Mouse (Mus musculus): ENCODE data around the gene C1qtnf6. TPM values are rescaled to one million over a fixed set of nuclear protein-coding genes. Genes with fewer than 3 reads are reported as not detected.

The C1qtnf6 gene
- polyA plus RNA-seq, 1 experiment = 3.3 TPM

- Histone ChIP-seq H3K27ac (replicated peaks; ENCODE audit: low read depth, low read length) (no peak overlapping the region), H3K4me3 (ENCODE audit: insufficient read depth, low read depth, low read length) (no peak overlapping the region)
Observed at GRCm38 (mm10) chr15:78532566-78533345, 1.5 kb upstream of the C1qtnf6 start.

GRCm38 (mm10) chr15:78531901-78532469 lies 769 bp upstream of the C1qtnf6 start:
- peaks cover 25% of the 10 kb centered on the region for H3K4me1 ChIP-seq (ENCODE audit: control insufficient read depth, insufficient read depth, insufficient read length, low read length)
- peak overlapping the region; percentile 77 for H3K27ac ChIP-seq (replicated peaks; ENCODE audit: low read depth, low read length)
- peak overlapping the region; percentile 30 for H3K4me3 ChIP-seq (ENCODE audit: insufficient read depth, low read depth, low read length)

More at GRCm38 (mm10) chr15:78532566-78533345, 1.5 kb upstream of the C1qtnf6 start:
- H3K4me1 ChIP-seq (ENCODE audit: control insufficient read depth, insufficient read depth, insufficient read length, low read length) = peaks cover 21% of the 10 kb centered on the region

- Histone ChIP-seq H3K4me1 (ENCODE audit: control insufficient read depth, insufficient read depth, insufficient read length, low read length) (peaks cover 25% of the 10 kb centered on the region), H3K4me3 (ENCODE audit: insufficient read depth, low read depth, low read length) (0 out of 2 replicates have a peak overlapping the region, but pooled peaks have one; percentile 30), H3K27ac (replicated peaks; ENCODE audit: low read depth, low read length) (peak overlapping the region; percentile 77)
Observed at GRCm38 (mm10) chr15:78531451-78531720, 170 bp upstream of the C1qtnf6 start.

- peaks cover 28% of the 10 kb centered on the region for H3K4me1 ChIP-seq (ENCODE audit: control insufficient read depth, insufficient read depth, insufficient read length, low read length)
- H3K4me3 ChIP-seq (ENCODE audit: insufficient read depth, low read depth, low read length) = no peak overlapping the region
Observed at GRCm38 (mm10) chr15:78530141-78530540, 1.1 kb downstream of the C1qtnf6 start.

GRCm38 (mm10) chr15:78529428-78529990 lies 1.7 kb downstream of the C1qtnf6 start:
- peaks cover 32% of the 10 kb centered on the region for H3K4me1 ChIP-seq (ENCODE audit: control insufficient read depth, insufficient read depth, insufficient read length, low read length)
- peak overlapping the region; percentile 77 for H3K27ac ChIP-seq (replicated peaks; ENCODE audit: low read depth, low read length)
- H3K4me3 ChIP-seq (ENCODE audit: insufficient read depth, low read depth, low read length) = peak overlapping the region; percentile 51

More at GRCm38 (mm10) chr15:78530141-78530540, 1.1 kb downstream of the C1qtnf6 start:
- peak overlapping the region; percentile 77 for H3K27ac ChIP-seq (replicated peaks; ENCODE audit: low read depth, low read length)

- Histone ChIP-seq H3K27ac (replicated peaks; ENCODE audit: low read depth, low read length) (peak overlapping the region; percentile 77), H3K4me3 (ENCODE audit: insufficient read depth, low read depth, low read length) (peak overlapping the region; percentile 51), H3K4me1 (ENCODE audit: control insufficient read depth, insufficient read depth, insufficient read length, low read length) (peaks cover 37% of the 10 kb centered on the region)
Observed at GRCm38 (mm10) chr15:78528726-78529411, 2.3 kb downstream of the C1qtnf6 start.

GRCm38 (mm10) chr15:78527973-78528372 lies 3.2 kb downstream of the C1qtnf6 start:
- Histone ChIP-seq H3K27ac (replicated peaks; ENCODE audit: low read depth, low read length) (peak overlapping the region; percentile 77), H3K4me1 (ENCODE audit: control insufficient read depth, insufficient read depth, insufficient read length, low read length) (peaks cover 46% of the 10 kb centered on the region), H3K4me3 (ENCODE audit: insufficient read depth, low read depth, low read length) (no peak overlapping the region)

- Histone ChIP-seq H3K27ac (replicated peaks; ENCODE audit: low read depth, low read length) (peak overlapping the region; percentile 46; the same call in 1 of the 2 replicates), H3K4me3 (ENCODE audit: insufficient read depth, low read depth, low read length) (no peak overlapping the region), H3K4me1 (ENCODE audit: control insufficient read depth, insufficient read depth, insufficient read length, low read length) (peaks cover 59% of the 10 kb centered on the region)
Observed at GRCm38 (mm10) chr15:78524163-78524562, 7.1 kb downstream of the C1qtnf6 start.

- Histone ChIP-seq H3K4me3 (ENCODE audit: insufficient read depth, low read depth, low read length) (no peak overlapping the region), H3K4me1 (ENCODE audit: control insufficient read depth, insufficient read depth, insufficient read length, low read length) (peaks cover 55% of the 10 kb centered on the region), H3K27ac (replicated peaks; ENCODE audit: low read depth, low read length) (no peak overlapping the region)
Observed at GRCm38 (mm10) chr15:78521892-78522291, 9.3 kb downstream of the C1qtnf6 start.

GRCm38 (mm10) chr15:78521331-78521730 lies 9.9 kb downstream of the C1qtnf6 start:
- Histone ChIP-seq H3K4me3 (ENCODE audit: insufficient read depth, low read depth, low read length) (no peak overlapping the region), H3K27ac (replicated peaks; ENCODE audit: low read depth, low read length) (0 out of 2 replicates have a peak overlapping the region, but pooled peaks have one; percentile 36), H3K4me1 (ENCODE audit: control insufficient read depth, insufficient read depth, insufficient read length, low read length) (peaks cover 55% of the 10 kb centered on the region)

GRCm38 (mm10) chr15:78520112-78520715 lies 11.0 kb downstream of the C1qtnf6 start:
- no peak overlapping the region for H3K4me3 ChIP-seq (ENCODE audit: insufficient read depth, low read depth, low read length)
- H3K27ac ChIP-seq (replicated peaks; ENCODE audit: low read depth, low read length) = peak overlapping the region; percentile 97
- H3K4me1 ChIP-seq (ENCODE audit: control insufficient read depth, insufficient read depth, insufficient read length, low read length) = peaks cover 53% of the 10 kb centered on the region

- Histone ChIP-seq H3K4me1 (ENCODE audit: control insufficient read depth, insufficient read depth, insufficient read length, low read length) (peaks cover 37% of the 10 kb centered on the region), H3K27ac (replicated peaks; ENCODE audit: low read depth, low read length) (peak overlapping the region; percentile 97; the same call in 1 of the 2 replicates), H3K4me3 (ENCODE audit: insufficient read depth, low read depth, low read length) (no peak overlapping the region)
Observed at GRCm38 (mm10) chr15:78518221-78518620, 13.0 kb downstream of the C1qtnf6 start.

- H3K4me1 ChIP-seq (ENCODE audit: control insufficient read depth, insufficient read depth, insufficient read length, low read length) = peaks cover 19% of the 10 kb centered on the region
- H3K4me3 ChIP-seq (ENCODE audit: insufficient read depth, low read depth, low read length) = no peak overlapping the region
- no peak overlapping the region for H3K27ac ChIP-seq (replicated peaks; ENCODE audit: low read depth, low read length)
Observed at GRCm38 (mm10) chr15:78515759-78516158, 15.5 kb downstream of the C1qtnf6 start.

GRCm38 (mm10) chr15:78514393-78515146 lies 16.6 kb downstream of the C1qtnf6 start:
- H3K27ac ChIP-seq (replicated peaks; ENCODE audit: low read depth, low read length) = no peak overlapping the region
- H3K4me1 ChIP-seq (ENCODE audit: control insufficient read depth, insufficient read depth, insufficient read length, low read length) = peaks cover 9% of the 10 kb centered on the region; the same call in 1 of the 2 replicates
- no peak overlapping the region for H3K4me3 ChIP-seq (ENCODE audit: insufficient read depth, low read depth, low read length)
